ENCODE assay signal across 11 mouse cellular contexts in genomic region chr7:90019570-90019969, GRCm38 (mm10). TPM values are rescaled to one million over a fixed set of nuclear protein-coding genes. Genes with fewer than 3 reads are reported as not detected.
DNase-seq lines count a peak whose midpoint lies in the region; ATAC-seq and TF ChIP-seq lines count a peak whose summit lies in the region.
"Had no signal": no experiment of that assay in that cellular context is flagged by ENCODE, and none has a peak within 500 bp of the region (broad histone marks: within the 10 kb centered on the region; RNA-seq: fewer than 3 reads in every experiment).

No protein-coding gene starts in this region.

- peak in 1 of 2 experiments; percentile 41 for DNase-seq in heart, adult 2 months
- no peak for DNase-seq in heart, postnatal 36 days
- DNase-seq in 416B (ENCODE audit: low read depth), result peak; percentile 89
- DNase-seq in lung, postnatal 36 days, result peak; percentile 79
- no peak for DNase-seq in cerebellum, postnatal 36 days
- no peak for DNase-seq in adrenal gland, postnatal 36 days

- TF ChIP-seq EP300 in heart, adult 2 months (IDR thresholded peaks at IDR 0.05; ENCODE audit: insufficient read depth, low read depth, low read length), result peak; percentile 54; the same call in 1 of the 2 replicates

- intact Hi-C loops in heart, adult 2 months (cut with DNase I), result no loop called here
- intact Hi-C loops in heart, postnatal 36 days (cut with DNase I), result no loop called here

- H3K36me3 ChIP-seq in heart, adult 2 months (ENCODE audit: control insufficient read depth, insufficient read depth, low read length), result peaks cover 2% of the 10 kb centered on the region
- H3K36me3 ChIP-seq: heart, embryonic 15.5 days; neural tube, embryonic 13.5 days had no signal

- no peak for TF ChIP-seq POLR2A in heart, adult 2 months (IDR thresholded peaks at IDR 0.05; ENCODE audit: insufficient read depth, low read depth, low read length)

- ATAC-seq in erythroid progenitor cell, adult 5-6 weeks (replicated peaks; ENCODE audit: low FRiP score, poor library complexity, severe bottlenecking), result 0 out of 2 replicates have a peak, but pooled peaks have one; percentile 45
- no peak for ATAC-seq in inflammation-experienced regulatory T-cells, adult 6 months
- ATAC-seq: forebrain, embryonic 14.5 days had no signal

- peak overlapping the region; percentile 31 for H3K27ac ChIP-seq in heart, adult 2 months
- H3K27ac ChIP-seq: heart, embryonic 15.5 days; neural tube, embryonic 13.5 days had no signal

- H3K9ac ChIP-seq in heart, adult 2 months (ENCODE audit: low read depth, low read length), result 0 out of 2 replicates have a peak overlapping the region, but pooled peaks have one; percentile 34
- H3K9ac ChIP-seq: heart, embryonic 15.5 days; neural tube, embryonic 13.5 days had no signal

- 49% methylated on average over 10 of the region's 10 CpGs for WGBS in heart, adult 2 months

- no peak overlapping the region for H3K4me3 ChIP-seq in heart, adult 2 months
- H3K4me3 ChIP-seq: heart, embryonic 15.5 days; neural tube, embryonic 13.5 days had no signal

- H3K27me3 ChIP-seq in heart, adult 2 months (ENCODE audit: control insufficient read depth, insufficient read depth, low read length), result no peaks in the 10 kb centered on the region
- H3K27me3 ChIP-seq: heart, embryonic 15.5 days; neural tube, embryonic 13.5 days had no signal

- H3K4me1 ChIP-seq in heart, adult 2 months (ENCODE audit: control insufficient read depth, insufficient read depth, low read length), result peaks cover 17% of the 10 kb centered on the region

- no peak for TF ChIP-seq CTCF in heart, adult 2 months (IDR thresholded peaks at IDR 0.05)

- no peaks in the 10 kb centered on the region for H3K79me2 ChIP-seq in heart, adult 2 months (replicated peaks; ENCODE audit: control insufficient read depth, insufficient read depth, low read length)

RNA-seq across cellular contexts. Expression of gene Eed, which starts 38.8 kb away (rescaled TPM):
- total RNA-seq in heart, adult 2 months (2021), result 10 to 100 TPM; 24.7 to 27.3 TPM
- 12.0 and 16.8 TPM in 2 replicates for polyA plus RNA-seq in heart, adult 2 months (2012; rRNA removed)
- total RNA-seq in heart, postnatal 36 days (2021), result 10 to 100 TPM; 24.1 to 25.4 TPM
- 96.0 and 143 TPM in 2 replicates for total RNA-seq in erythroid progenitor cell, adult 5-6 weeks (2015; ENCODE audit: low replicate concordance)
- total RNA-seq in erythroid progenitor cell, adult 5-6 weeks (2017; ENCODE audit: low replicate concordance), result 68.2 and 143 TPM in 2 replicates
- total RNA-seq in adrenal gland, postnatal 36 days (2021), result 10 to 100 TPM; 41.0 to 56.5 TPM
- 10 to 100 TPM; 75.2 to 96.7 (median 91.0) TPM for polyA plus RNA-seq in inflammation-experienced regulatory T-cells, adult 6 months (2017; shearing (Covaris generic))

Comparison
In these comparisons a context has a peak if more than half of its experiments do, and no peak if none do; other contexts are left out.
1. DNase-seq: peak in 416B (single experiment) and lung, postnatal 36 days (single experiment); none in heart, postnatal 36 days (0 of 2), cerebellum, postnatal 36 days (0 of 2) and adrenal gland, postnatal 36 days (0 of 2).